Mouse (Mus musculus): ENCODE measurements around the gene Atoh8. TPM values are rescaled to one million over a fixed set of nuclear protein-coding genes. Genes with fewer than 3 reads are reported as not detected.

Atoh8 gene
- total and polyA plus RNA-seq, 3 experiments, result 0.23 to 5.0 (median 1.6) TPM

GRCm38 (mm10) chr6:72209738-72210137 lies 25.6 kb downstream of the Atoh8 start:
- TF ChIP-seq IRF4 (IDR thresholded peaks at IDR 0.05; ENCODE audit: low read depth, low read length), result no peak
- TF ChIP-seq TBP (conservative IDR thresholded peaks at IDR 0.05; ENCODE audit: low read depth, low read length), result peak; percentile 76; the same call in 1 of the 2 replicates
- dilution Hi-C loops (cut with MboI; ENCODE audit: extremely low pct_ligation_motif_present, extremely low pct_unique_long_range_greater_than_20kb, low sequenced_read_pairs), result no loop called here
- DNase-seq (ENCODE audit: extremely low read depth), result peak; percentile 60
- no peak overlapping the region for H3K4me3 ChIP-seq (replicated peaks in 1 of 3; ENCODE audit: low read depth in 2 of 3, low read length in 2 of 3, poor library complexity in 1 of 3)
- peak overlapping the region; percentile 3; the same call in 1 of the 2 replicates for H3K9ac ChIP-seq (ENCODE audit: insufficient read depth, low read depth)
- no peaks in the 10 kb centered on the region for H3K9me3 ChIP-seq (replicated peaks; ENCODE audit: low read length)
- in situ Hi-C loops (cut with MboI; ENCODE audit: low pct_ligation_motif_present, low pct_unique_long_range_greater_than_20kb, low sequenced_read_pairs), result no loop called here
- no peaks in the 10 kb centered on the region for H3K36me3 ChIP-seq (replicated peaks in 1 of 2; ENCODE audit: control insufficient read depth in 1 of 2, insufficient read depth in 1 of 2, low read length in 1 of 2)
- no peak overlapping the region for H3K4me2 ChIP-seq (ENCODE audit: insufficient read depth, low read depth, poor library complexity, severe bottlenecking)
- no peaks in the 10 kb centered on the region for H3K79me2 ChIP-seq (replicated peaks; ENCODE audit: control insufficient read depth, extremely low read depth, insufficient read depth, poor library complexity, severe bottlenecking)
- peaks cover 16 to 39% of the 10 kb centered on the region in 2 experiments for H3K4me1 ChIP-seq (ENCODE audit: control insufficient read depth in 1 of 2, insufficient read depth in 2 of 2)
- peaks cover 6% of the 10 kb centered on the region for H3K27me3 ChIP-seq (replicated peaks)
- peak overlapping the region; percentile 33; the same call in 1 of the 2 replicates for H3K27ac ChIP-seq (ENCODE audit: insufficient read depth, low read depth)

- H3K27me3 ChIP-seq (replicated peaks), result peaks cover 7% of the 10 kb centered on the region
- no peaks in the 10 kb centered on the region for H3K79me2 ChIP-seq (replicated peaks; ENCODE audit: control insufficient read depth, extremely low read depth, insufficient read depth, poor library complexity, severe bottlenecking)
- no peaks in the 10 kb centered on the region for H3K36me3 ChIP-seq (replicated peaks in 1 of 2; ENCODE audit: control insufficient read depth in 1 of 2, insufficient read depth in 1 of 2, low read length in 1 of 2)
- no peak overlapping the region for H3K27ac ChIP-seq (ENCODE audit: insufficient read depth, low read depth)
- peaks cover 16 to 43% of the 10 kb centered on the region in 2 experiments for H3K4me1 ChIP-seq (ENCODE audit: control insufficient read depth in 1 of 2, insufficient read depth in 2 of 2)
- no peaks in the 10 kb centered on the region for H3K9me3 ChIP-seq (replicated peaks; ENCODE audit: low read length)
- DNase-seq (ENCODE audit: extremely low read depth), result no peak
- TF ChIP-seq TBP (conservative IDR thresholded peaks at IDR 0.05; ENCODE audit: low read depth, low read length), result no peak
- no peak for TF ChIP-seq USF1 (IDR thresholded peaks at IDR 0.05; ENCODE audit: low read depth, low read length)
- TF ChIP-seq GABPA (IDR thresholded peaks at IDR 0.05; ENCODE audit: insufficient replicate concordance, low read depth, low read length), result no peak
- no peak for TF ChIP-seq MXI1 (IDR thresholded peaks at IDR 0.05; ENCODE audit: low read depth, low read length)
- no peak for TF ChIP-seq ETS1 (conservative IDR thresholded peaks at IDR 0.05; ENCODE audit: low read depth, low read length)
- no peak for TF ChIP-seq RAD21 (IDR thresholded peaks at IDR 0.05; ENCODE audit: low read depth, low read length)
- no peak for TF ChIP-seq UBTF (IDR thresholded peaks at IDR 0.05; ENCODE audit: low read depth, low read length)
- TF ChIP-seq ZMIZ1 (IDR thresholded peaks at IDR 0.05; ENCODE audit: low read depth, low read length), result no peak
- no peak for TF ChIP-seq CHD1 (IDR thresholded peaks at IDR 0.05; ENCODE audit: low read depth, low read length)
- H3K4me3 ChIP-seq (replicated peaks in 1 of 3; ENCODE audit: low read depth in 2 of 3, low read length in 2 of 3, poor library complexity in 1 of 3), result no peak overlapping the region
- dilution Hi-C loops (cut with MboI; ENCODE audit: extremely low pct_ligation_motif_present, extremely low pct_unique_long_range_greater_than_20kb, low sequenced_read_pairs) (no loop called here), in situ Hi-C loops (cut with MboI; ENCODE audit: low pct_ligation_motif_present, low pct_unique_long_range_greater_than_20kb, low sequenced_read_pairs) (no loop called here)
- no peak overlapping the region for H3K4me2 ChIP-seq (ENCODE audit: insufficient read depth, low read depth, poor library complexity, severe bottlenecking)
- no peak overlapping the region for H3K9ac ChIP-seq (ENCODE audit: insufficient read depth, low read depth)
These were observed 26.9 kb downstream of the Atoh8 start for GRCm38 (mm10) chr6:72208406-72209045.

- Histone ChIP-seq H3K4me1 (ENCODE audit: control insufficient read depth in 1 of 2, insufficient read depth in 2 of 2) (peaks cover 16 to 45% of the 10 kb centered on the region in 2 experiments), H3K27me3 (replicated peaks) (peaks cover 9% of the 10 kb centered on the region), H3K4me2 (ENCODE audit: insufficient read depth, low read depth, poor library complexity, severe bottlenecking) (no peak overlapping the region), H3K9me3 (replicated peaks; ENCODE audit: low read length) (no peaks in the 10 kb centered on the region), H3K36me3 (replicated peaks in 1 of 2; ENCODE audit: control insufficient read depth in 1 of 2, insufficient read depth in 1 of 2, low read length in 1 of 2) (no peaks in the 10 kb centered on the region), H3K4me3 (replicated peaks in 1 of 3; ENCODE audit: low read depth in 2 of 3, low read length in 2 of 3, poor library complexity in 1 of 3) (no peak overlapping the region), H3K27ac (ENCODE audit: insufficient read depth, low read depth) (no peak overlapping the region), H3K79me2 (replicated peaks; ENCODE audit: control insufficient read depth, extremely low read depth, insufficient read depth, poor library complexity, severe bottlenecking) (no peaks in the 10 kb centered on the region), H3K9ac (ENCODE audit: insufficient read depth, low read depth) (no peak overlapping the region)
- TF ChIP-seq ETS1 (conservative IDR thresholded peaks at IDR 0.05; ENCODE audit: low read depth, low read length), result no peak
- TF ChIP-seq E2F4 (IDR thresholded peaks at IDR 0.05; ENCODE audit: insufficient replicate concordance, low read depth, low read length), result no peak
- no peak for TF ChIP-seq SMC3 (IDR thresholded peaks at IDR 0.05; ENCODE audit: low read depth, low read length)
- TF ChIP-seq KAT2A (IDR thresholded peaks at IDR 0.05; ENCODE audit: insufficient replicate concordance, low read length), result no peak
- no peak for TF ChIP-seq JUND (conservative IDR thresholded peaks at IDR 0.05; ENCODE audit: low read depth, low read length)
- no peak for TF ChIP-seq JUN (IDR thresholded peaks at IDR 0.05; ENCODE audit: insufficient read depth, low read depth, low read length)
- no peak for TF ChIP-seq BHLHE40 (IDR thresholded peaks at IDR 0.05; ENCODE audit: low read depth, low read length)
- no peak for TF ChIP-seq HCFC1 (IDR thresholded peaks at IDR 0.05; ENCODE audit: low read depth, low read length)
- dilution Hi-C loops (cut with MboI; ENCODE audit: extremely low pct_ligation_motif_present, extremely low pct_unique_long_range_greater_than_20kb, low sequenced_read_pairs) (no loop called here), in situ Hi-C loops (cut with MboI; ENCODE audit: low pct_ligation_motif_present, low pct_unique_long_range_greater_than_20kb, low sequenced_read_pairs) (no loop called here)
- DNase-seq (ENCODE audit: extremely low read depth), result no peak
These were observed 29.4 kb downstream of the Atoh8 start for GRCm38 (mm10) chr6:72206021-72206420.

All from CH12.LX (cell line).